Mouse (Mus musculus) embryonic fibroblast, embryonic 13.5 days (primary cell): ENCODE measurements around the gene Tada1. TPM values are rescaled to one million over a fixed set of nuclear protein-coding genes. Genes with fewer than 3 reads are reported as not detected.

Source experiments
- H3K27ac ChIP-seq: 2 replicates; pipeline ENCODE4 v1.5.1; 2012; ENCODE audit warnings: low read length, control low read depth, inconsistent platforms; ENCODE audit not compliant: insufficient read depth
- H3K4me1 ChIP-seq: 2 replicates; pipeline ENCODE4 v1.6.1; 2011; ENCODE audit warnings: low read length; ENCODE audit not compliant: control insufficient read depth, insufficient read depth
- H3K4me3 ChIP-seq: 2 replicates; pipeline ENCODE4 v1.5.1; 2011; ENCODE audit warnings: mild to moderate bottlenecking, control low read depth, low read length; ENCODE audit not compliant: insufficient read depth
- CTCF ChIP-seq: IDR thresholded peaks from 2 replicates; pipeline ENCODE4 v1.5.1; 2011; ENCODE audit warnings: mild to moderate bottlenecking, control low read depth, low read length, moderate library complexity, borderline replicate concordance; ENCODE audit not compliant: insufficient read depth
- POLR2A ChIP-seq: IDR thresholded peaks from 2 replicates; pipeline ENCODE4 v1.6.1; 2011; ENCODE audit warnings: low read depth, mild to moderate bottlenecking, control low read depth, low read length, moderate library complexity
- polyA plus RNA-seq: library from polyadenylated mRNA; stranded (reverse); fragments of >200 nt; gene quantifications from 2 replicates; pipeline ENCODE4 v1.2.4, GENCODE M21; 2011; ENCODE audit warnings: low read depth; ENCODE audit not compliant: missing spikeins, insufficient read length

Gene Tada1
- polyA plus RNA-seq, 1 experiment: 28.1 TPM

DNA sequence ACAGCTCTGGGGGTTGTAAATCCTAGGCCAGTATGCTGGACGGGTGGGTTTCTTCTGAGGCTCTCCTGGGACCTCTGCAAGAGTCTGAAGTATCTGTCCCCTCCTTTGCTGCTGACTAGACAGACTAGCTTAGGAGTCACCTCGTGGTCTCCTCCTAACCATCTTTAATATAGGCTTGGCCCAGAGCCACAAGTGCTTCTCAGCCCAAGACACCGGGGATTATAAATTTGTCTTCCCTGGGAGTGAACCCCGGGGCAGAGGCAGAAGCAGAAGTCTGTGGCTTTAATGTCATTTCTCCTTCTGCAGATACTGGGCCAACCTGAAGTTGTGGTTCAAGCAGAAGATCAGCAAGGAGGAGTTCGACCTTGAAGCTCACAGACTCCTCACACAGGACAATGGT lies 2.9 kb downstream of the Tada1 start:
- Histone ChIP-seq H3K4me1 (peaks cover 5% of the 10 kb centered on the region), H3K4me3 (no peak overlapping the region)
- TF ChIP-seq POLR2A: no peak
- TF ChIP-seq CTCF: no peak

DNA sequence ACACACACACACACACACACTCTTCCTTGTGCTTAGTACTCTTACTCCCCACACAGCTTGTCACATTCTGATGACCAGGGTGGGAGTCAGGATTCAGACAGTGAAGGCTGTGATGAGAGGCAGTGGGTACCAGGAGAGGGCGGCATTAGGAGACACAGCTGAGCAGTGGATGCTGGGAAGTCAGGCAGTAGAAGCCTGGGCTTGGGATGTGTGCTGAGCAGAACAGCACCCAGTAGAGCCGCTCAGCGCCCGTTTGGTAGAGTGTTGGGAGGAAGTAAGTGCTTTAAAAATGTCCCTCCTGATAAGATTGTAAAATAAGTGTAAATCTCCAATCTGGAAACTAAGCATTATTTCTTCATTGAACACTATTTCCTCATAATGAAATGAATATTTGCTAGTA lies 3.7 kb downstream of the Tada1 start:
- TF ChIP-seq CTCF: no peak
- TF ChIP-seq POLR2A: no peak
- Histone ChIP-seq H3K27ac (no peak overlapping the region), H3K4me3 (no peak overlapping the region), H3K4me1 (peaks cover 5% of the 10 kb centered on the region)

More for the DNA sequence above, 2.9 kb downstream of the Tada1 start:
- H3K27ac ChIP-seq: no peak overlapping the region

DNA sequence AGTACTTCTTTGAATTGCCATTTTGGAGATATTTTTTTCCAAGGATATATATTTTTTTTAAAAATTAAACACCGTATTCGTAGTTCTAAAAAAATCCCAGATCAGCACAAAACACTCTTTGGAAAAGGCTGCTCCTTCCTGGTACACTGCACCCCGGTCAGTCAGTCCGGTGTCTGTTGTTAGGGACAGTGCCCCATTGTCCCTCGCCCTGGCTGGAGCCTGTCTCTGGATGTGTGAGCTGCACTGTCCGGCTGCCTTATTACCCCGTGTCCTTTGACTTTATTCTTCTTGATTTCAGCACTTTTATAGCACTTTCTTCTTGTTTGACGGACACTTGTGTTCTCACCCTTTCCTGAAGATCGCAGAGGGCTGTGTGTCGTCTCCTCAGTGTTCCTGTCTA lies 5.7 kb downstream of the Tada1 start:
- Histone ChIP-seq H3K4me1 (peaks cover 5% of the 10 kb centered on the region), H3K4me3 (no peak overlapping the region), H3K27ac (no peak overlapping the region)
- TF ChIP-seq POLR2A: no peak
- no peak for TF ChIP-seq CTCF

DNA sequence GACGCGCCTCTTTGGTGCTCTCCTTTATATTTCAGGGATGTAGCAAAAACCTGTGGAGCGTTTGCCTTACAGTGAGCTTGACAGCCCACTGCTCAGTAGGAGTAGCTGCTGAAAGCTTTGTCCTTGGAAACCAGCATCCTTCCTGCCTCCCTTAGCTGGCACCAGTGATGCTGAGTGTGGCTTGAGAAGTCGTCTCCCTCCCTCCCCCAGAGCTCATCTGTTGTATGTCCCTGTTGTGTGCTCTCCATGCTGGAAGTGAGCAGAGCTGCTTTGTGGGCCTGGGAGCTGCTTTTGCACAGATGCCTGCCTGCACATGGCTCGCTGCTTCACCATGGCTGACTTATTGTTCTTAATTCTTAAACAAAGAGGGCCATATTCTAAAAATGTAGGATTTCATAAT lies 6.5 kb downstream of the Tada1 start:
- no peak overlapping the region for H3K27ac ChIP-seq
- H3K4me3 ChIP-seq: no peak overlapping the region
- TF ChIP-seq POLR2A (no peak), CTCF (no peak)
- H3K4me1 ChIP-seq: peaks cover 5% of the 10 kb centered on the region

DNA sequence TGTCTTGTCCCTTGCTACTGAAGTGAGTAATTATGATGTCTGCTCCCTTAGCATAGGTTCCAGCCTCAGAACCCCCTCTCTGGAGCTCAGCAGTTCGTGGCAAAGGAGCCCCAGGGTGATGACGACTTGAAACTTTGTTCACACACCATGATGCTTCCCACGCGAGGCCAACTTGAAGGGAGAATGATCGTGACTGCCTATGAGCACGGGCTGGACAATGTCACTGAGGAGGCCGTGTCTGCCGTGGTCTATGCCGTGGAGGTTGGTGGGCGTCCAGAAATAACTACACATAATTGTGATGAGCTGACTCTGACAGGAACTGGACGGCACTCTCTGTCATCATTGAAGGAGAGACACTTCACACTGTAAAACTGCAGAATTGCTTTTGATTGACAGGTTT lies 9.6 kb downstream of the Tada1 start:
- Histone ChIP-seq H3K27ac (no peak overlapping the region), H3K4me1 (no peaks in the 10 kb centered on the region), H3K4me3 (no peak overlapping the region)
- TF ChIP-seq POLR2A: no peak
- no peak for TF ChIP-seq CTCF

DNA sequence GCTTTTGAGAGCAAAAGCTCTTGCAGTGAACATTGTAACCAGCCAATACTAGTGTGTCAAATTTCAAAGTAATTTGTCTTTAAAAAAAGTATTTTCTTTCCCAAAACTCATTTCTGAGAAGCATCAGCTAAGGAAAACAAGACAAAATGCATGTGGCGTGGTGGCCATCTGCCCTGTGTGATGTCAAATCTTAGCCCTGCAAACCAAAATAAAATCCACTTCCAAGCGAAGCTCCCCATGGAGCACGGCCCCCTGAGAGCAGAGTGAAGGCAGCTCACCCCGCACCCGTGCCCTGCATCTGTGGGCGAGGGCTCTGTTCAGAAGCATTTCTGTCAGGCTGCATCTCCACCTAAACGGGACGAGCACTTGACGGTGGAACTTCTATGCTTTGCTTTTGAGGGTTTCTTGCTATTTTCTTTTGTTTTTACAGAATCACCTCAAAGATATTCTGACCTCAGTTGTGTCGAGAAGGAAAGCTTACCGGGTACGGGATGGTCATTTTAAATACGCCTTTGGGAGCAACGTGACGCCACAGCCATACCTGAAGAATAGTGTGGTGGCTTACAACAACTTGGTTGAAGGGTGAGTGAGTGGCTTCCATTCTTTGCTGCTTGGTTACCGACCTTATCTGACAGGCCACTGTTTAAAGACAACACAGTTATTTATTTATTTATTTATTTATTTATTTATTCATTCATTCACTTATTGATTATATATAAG lies 10.7 kb downstream of the Tada1 start:
- H3K4me1 ChIP-seq: no peaks in the 10 kb centered on the region
- H3K4me3 ChIP-seq: no peak overlapping the region
- TF ChIP-seq POLR2A (no peak), CTCF (no peak)
- no peak overlapping the region for H3K27ac ChIP-seq

DNA sequence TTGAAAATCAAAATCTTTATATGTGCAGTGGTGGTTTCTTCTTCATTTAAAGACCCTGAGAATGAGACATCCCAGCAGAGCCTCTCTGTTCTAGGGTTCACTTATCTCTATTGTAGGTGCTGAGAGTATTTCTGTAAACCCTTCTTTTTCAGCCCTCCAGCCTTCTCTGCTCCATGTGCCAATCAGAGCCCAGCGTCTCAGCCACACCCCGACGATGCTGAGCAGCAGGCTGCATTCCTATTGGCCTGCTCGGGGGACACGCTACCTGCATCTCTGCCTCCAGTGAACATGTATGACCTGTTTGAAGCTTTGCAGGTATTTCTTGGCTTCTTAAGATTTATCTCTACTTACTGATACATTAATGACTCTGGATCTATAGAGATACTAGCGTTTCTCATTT lies 12.8 kb downstream of the Tada1 start:
- Histone ChIP-seq H3K4me1 (peaks cover 9% of the 10 kb centered on the region), H3K4me3 (no peak overlapping the region), H3K27ac (no peak overlapping the region)
- TF ChIP-seq POLR2A (no peak), CTCF (no peak)

DNA sequence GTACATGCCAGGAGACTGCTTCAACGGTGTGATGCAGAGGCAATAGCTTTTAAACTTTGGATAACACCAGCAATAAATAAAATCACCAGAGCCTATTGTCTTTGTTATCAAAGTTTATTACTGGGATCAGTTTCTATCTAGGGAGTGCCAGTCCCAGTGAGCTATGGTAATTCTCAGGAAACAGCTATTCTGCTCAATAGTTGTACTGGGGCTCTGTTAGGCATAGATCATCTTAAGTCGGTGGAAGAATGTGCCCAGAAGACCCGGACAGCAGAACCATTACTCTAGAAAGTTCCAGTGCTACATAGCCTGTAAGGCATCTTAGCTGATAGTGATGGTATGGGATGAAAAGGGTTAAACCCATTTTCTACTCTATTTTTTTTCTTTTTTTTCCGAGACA lies 15.9 kb downstream of the Tada1 start:
- no peak overlapping the region for H3K27ac ChIP-seq
- peaks cover 9% of the 10 kb centered on the region for H3K4me1 ChIP-seq
- TF ChIP-seq CTCF: no peak
- no peak for TF ChIP-seq POLR2A
- H3K4me3 ChIP-seq: no peak overlapping the region

DNA sequence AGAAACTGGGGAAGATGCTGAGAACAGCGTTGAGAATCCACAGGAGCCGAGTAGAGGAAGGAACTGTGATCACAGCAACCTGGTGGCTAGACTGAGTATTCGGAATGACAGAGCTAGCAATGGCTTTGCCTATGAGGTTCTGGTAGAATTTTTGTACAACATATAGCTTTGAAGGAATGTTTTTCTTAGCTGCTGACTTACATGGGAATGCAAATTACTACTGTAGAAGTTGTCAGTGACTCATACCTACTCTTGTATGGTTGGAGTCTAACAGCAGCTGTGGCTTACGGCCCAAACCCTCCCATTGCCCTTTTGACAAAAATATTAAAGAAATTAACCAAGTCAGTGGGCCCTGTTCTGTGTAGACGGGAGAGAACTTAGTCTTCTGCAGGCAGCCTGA lies 16.8 kb downstream of the Tada1 start:
- Histone ChIP-seq H3K4me1 (peaks cover 9% of the 10 kb centered on the region), H3K27ac (peak overlapping the region; percentile 3; the same call in 1 of the 2 replicates), H3K4me3 (no peak overlapping the region)
- TF ChIP-seq CTCF: no peak
- TF ChIP-seq POLR2A: no peak

DNA sequence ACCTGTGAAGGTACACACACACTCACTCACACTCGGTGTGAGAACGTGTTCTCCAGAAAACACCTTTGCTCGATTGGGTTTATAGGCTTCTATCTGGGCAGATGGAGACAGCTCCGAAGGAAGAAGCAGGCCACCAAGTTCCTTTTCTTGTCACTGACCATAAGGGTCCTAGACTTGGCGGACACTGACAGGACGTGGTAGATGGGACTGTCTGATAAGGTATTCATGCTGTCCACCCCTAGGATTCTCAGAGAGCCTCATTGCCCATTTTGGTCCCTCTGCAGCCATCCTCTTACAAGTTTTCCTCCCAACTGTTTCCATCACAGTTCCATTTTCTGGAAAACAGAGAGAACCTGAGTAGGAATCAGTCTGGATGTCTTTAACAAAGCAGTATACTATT lies 17.5 kb downstream of the Tada1 start:
- no peak for TF ChIP-seq POLR2A
- TF ChIP-seq CTCF: no peak
- H3K4me1 ChIP-seq: peaks cover 9% of the 10 kb centered on the region

DNA sequence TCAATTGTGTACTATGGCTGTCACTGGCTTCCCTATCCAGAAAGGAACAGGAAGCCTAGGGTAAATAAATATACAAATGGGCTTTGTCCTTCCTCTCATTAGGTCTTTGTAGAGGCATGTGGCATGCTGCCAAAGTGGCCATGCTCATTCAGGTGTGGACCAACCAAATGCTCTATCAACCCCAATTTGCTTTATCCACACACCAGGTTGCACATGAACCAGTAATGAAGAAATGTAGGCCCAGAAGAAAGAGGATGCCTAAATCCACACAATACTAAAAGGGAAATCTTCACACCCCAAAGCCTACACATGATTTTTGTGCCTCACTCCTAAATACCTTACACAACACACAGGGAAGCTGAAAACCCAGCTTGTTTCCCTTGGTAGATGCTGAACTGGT lies 22.6 kb downstream of the Tada1 start:
- Histone ChIP-seq H3K4me3 (no peak overlapping the region), H3K27ac (no peak overlapping the region), H3K4me1 (no peaks in the 10 kb centered on the region; the same call in 1 of the 2 replicates)
- no peak for TF ChIP-seq POLR2A
- no peak for TF ChIP-seq CTCF

More for the DNA sequence above, 17.5 kb downstream of the Tada1 start:
- no peak overlapping the region for H3K27ac ChIP-seq
- H3K4me3 ChIP-seq: no peak overlapping the region
